Mouse (Mus musculus): ENCODE results near the gene Igsf3. TPM values are rescaled to one million over a fixed set of nuclear protein-coding genes. Genes with fewer than 3 reads are reported as not detected.
A peak's percentile ranks its signal among the peaks of the same experiment; 100 is the strongest.

Gene Igsf3
- polyA plus RNA-seq, 1 experiment from 2014 or later: 37.0 TPM

- H3K4me2 ChIP-seq (ENCODE audit: low read depth, low read length): peak overlapping the region; percentile 39
- peak overlapping the region; percentile 88 for H3K27ac ChIP-seq (replicated peaks; ENCODE audit: low read depth, low read length)
- no peaks in the 10 kb centered on the region for H3K36me3 ChIP-seq (ENCODE audit: control insufficient read depth, insufficient read depth, low read length)
- H3K4me1 ChIP-seq (ENCODE audit: control insufficient read depth, insufficient read depth, low read length): peaks cover 93% of the 10 kb centered on the region
- no peaks in the 10 kb centered on the region for H3K27me3 ChIP-seq (replicated peaks; ENCODE audit: control insufficient read depth, insufficient read depth, low read length)
- H3K9ac ChIP-seq (ENCODE audit: low read depth, low read length): 0 out of 2 replicates have a peak overlapping the region, but pooled peaks have one; percentile 30
- H3K4me3 ChIP-seq (ENCODE audit: low read depth, low read length): no peak overlapping the region
- WGBS: 33% methylated on average over 19 of the region's 19 CpGs
- no peaks in the 10 kb centered on the region for H3K9me3 ChIP-seq (ENCODE audit: control insufficient read depth, low read length)
- no peak for ATAC-seq (ENCODE audit: low read depth)
- no peak for DNase-seq (ENCODE audit: low spot score)
These were observed 17.0 kb downstream of the Igsf3 start for GRCm38 (mm10) chr3:101393659-101394539.

DNA sequence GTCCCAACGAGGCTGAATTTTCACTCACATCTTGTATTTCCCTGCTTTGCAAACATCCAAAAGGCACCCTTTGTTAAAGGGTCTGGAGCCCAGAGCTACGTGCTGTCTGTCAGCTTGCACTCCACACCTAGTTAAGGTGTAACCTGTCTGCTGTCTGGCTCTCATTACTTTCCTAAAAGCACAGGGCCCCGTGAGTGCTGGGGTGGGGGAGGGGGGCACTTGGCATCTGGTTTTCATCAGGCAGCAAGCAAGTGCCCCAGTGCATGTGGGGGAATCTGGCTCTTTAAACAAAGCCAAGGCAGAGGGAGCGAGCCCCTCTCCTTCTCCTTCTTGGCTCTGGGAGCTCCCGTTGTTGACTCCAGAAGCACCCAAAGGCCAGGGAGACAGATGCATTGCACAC is 18.5 kb downstream of the Igsf3 start:
- ATAC-seq (ENCODE audit: low read depth) (peak; percentile 58), DNase-seq (ENCODE audit: low spot score) (peak; percentile 78)
- H3K27me3 ChIP-seq (replicated peaks; ENCODE audit: control insufficient read depth, insufficient read depth, low read length): no peaks in the 10 kb centered on the region
- 20% methylated on average over 5 of the region's 5 CpGs for WGBS
- peak overlapping the region; percentile 39 for H3K4me2 ChIP-seq (ENCODE audit: low read depth, low read length)
- H3K36me3 ChIP-seq (ENCODE audit: control insufficient read depth, insufficient read depth, low read length): no peaks in the 10 kb centered on the region
- peaks cover 93% of the 10 kb centered on the region for H3K4me1 ChIP-seq (ENCODE audit: control insufficient read depth, insufficient read depth, low read length)
- H3K9me3 ChIP-seq (ENCODE audit: control insufficient read depth, low read length): no peaks in the 10 kb centered on the region
- no peak overlapping the region for H3K4me3 ChIP-seq (ENCODE audit: low read depth, low read length)
- no peak overlapping the region for H3K9ac ChIP-seq (ENCODE audit: low read depth, low read length)
- H3K27ac ChIP-seq (replicated peaks; ENCODE audit: low read depth, low read length): peak overlapping the region; percentile 88

DNA sequence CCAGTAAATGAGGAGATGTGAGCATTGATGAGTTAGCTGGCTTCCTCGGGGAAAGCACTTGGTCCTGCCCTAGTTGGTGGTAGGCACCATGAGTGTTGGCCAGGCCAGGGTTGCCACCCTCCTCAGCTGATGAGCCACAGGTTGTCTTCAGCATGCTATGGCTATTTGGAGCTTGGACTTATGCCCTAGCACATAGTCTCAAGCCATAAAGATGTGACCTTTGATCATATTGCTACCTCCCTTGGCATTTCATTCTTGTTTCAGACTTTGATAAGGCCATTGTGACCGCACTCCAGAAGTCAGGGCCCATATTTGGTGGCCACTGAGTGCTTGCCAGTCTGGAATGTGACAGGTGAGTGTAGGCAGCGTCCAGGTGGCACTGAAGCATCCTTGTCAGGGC is 19.2 kb downstream of the Igsf3 start:
- H3K4me2 ChIP-seq (ENCODE audit: low read depth, low read length): no peak overlapping the region
- 65% methylated on average over 3 of the region's 3 CpGs for WGBS

DNA sequence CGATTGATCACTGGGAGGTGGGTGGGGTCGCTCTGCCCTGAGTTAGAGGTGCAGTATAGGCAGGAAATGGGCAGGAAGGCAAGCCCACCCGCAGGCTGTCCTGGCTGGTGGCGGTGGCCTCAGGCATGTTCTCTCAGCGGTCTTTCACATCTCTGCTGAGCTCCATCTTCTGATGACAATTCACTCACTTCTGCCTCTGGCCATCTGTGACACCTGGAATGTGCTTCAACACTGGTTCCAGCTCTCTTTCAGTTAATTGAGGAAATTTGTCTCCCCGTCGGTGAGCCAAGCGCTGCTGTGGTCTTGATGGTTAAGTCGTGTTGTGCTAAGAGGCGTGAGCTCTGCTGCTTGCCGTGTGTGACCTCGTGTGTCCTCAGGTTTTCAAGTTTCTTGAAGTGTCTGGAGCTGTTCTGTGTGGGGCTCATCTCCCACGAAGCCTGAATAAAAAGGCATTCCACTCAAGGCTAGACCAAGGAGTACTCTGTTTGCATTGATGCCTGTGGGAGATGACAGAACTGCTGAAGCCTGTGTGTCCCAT is 19.9 kb downstream of the Igsf3 start:
- H3K4me2 ChIP-seq (ENCODE audit: low read depth, low read length): no peak overlapping the region

More for the DNA sequence above, 19.2 kb downstream of the Igsf3 start:
- H3K27ac ChIP-seq (replicated peaks; ENCODE audit: low read depth, low read length): peak overlapping the region; percentile 88
- no peaks in the 10 kb centered on the region for H3K36me3 ChIP-seq (ENCODE audit: control insufficient read depth, insufficient read depth, low read length)
- H3K4me1 ChIP-seq (ENCODE audit: control insufficient read depth, insufficient read depth, low read length): peaks cover 93% of the 10 kb centered on the region
- DNase-seq (ENCODE audit: low spot score) (no peak), ATAC-seq (ENCODE audit: low read depth) (no peak)
- H3K27me3 ChIP-seq (replicated peaks; ENCODE audit: control insufficient read depth, insufficient read depth, low read length): no peaks in the 10 kb centered on the region
- H3K9me3 ChIP-seq (ENCODE audit: control insufficient read depth, low read length): no peaks in the 10 kb centered on the region
- no peak overlapping the region for H3K4me3 ChIP-seq (ENCODE audit: low read depth, low read length)
- H3K9ac ChIP-seq (ENCODE audit: low read depth, low read length): no peak overlapping the region; the same call in 1 of the 2 replicates

GRCm38 (mm10) chr3:101397422-101397821 is 20.5 kb downstream of the Igsf3 start:
- H3K9ac ChIP-seq (ENCODE audit: low read depth, low read length): no peak overlapping the region
- H3K9me3 ChIP-seq (ENCODE audit: control insufficient read depth, low read length): no peaks in the 10 kb centered on the region
- no peak overlapping the region for H3K4me3 ChIP-seq (ENCODE audit: low read depth, low read length)
- no peak for DNase-seq (ENCODE audit: low spot score)
- peak overlapping the region; percentile 86 for H3K27ac ChIP-seq (replicated peaks; ENCODE audit: low read depth, low read length)
- H3K4me1 ChIP-seq (ENCODE audit: control insufficient read depth, insufficient read depth, low read length): peaks cover 93% of the 10 kb centered on the region
- H3K4me2 ChIP-seq (ENCODE audit: low read depth, low read length): 0 out of 2 replicates have a peak overlapping the region, but pooled peaks have one; percentile 10
- no peaks in the 10 kb centered on the region for H3K36me3 ChIP-seq (ENCODE audit: control insufficient read depth, insufficient read depth, low read length)
- 57% methylated on average over 3 of the region's 4 CpGs for WGBS
- no peaks in the 10 kb centered on the region for H3K27me3 ChIP-seq (replicated peaks; ENCODE audit: control insufficient read depth, insufficient read depth, low read length)
- no peak for ATAC-seq (ENCODE audit: low read depth)

More for the DNA sequence above, 19.9 kb downstream of the Igsf3 start:
- Histone ChIP-seq H3K9me3 (ENCODE audit: control insufficient read depth, low read length) (no peaks in the 10 kb centered on the region), H3K36me3 (ENCODE audit: control insufficient read depth, insufficient read depth, low read length) (no peaks in the 10 kb centered on the region), H3K4me1 (ENCODE audit: control insufficient read depth, insufficient read depth, low read length) (peaks cover 96% of the 10 kb centered on the region), H3K4me3 (ENCODE audit: low read depth, low read length) (no peak overlapping the region), H3K27ac (replicated peaks; ENCODE audit: low read depth, low read length) (peak overlapping the region; percentile 88), H3K27me3 (replicated peaks; ENCODE audit: control insufficient read depth, insufficient read depth, low read length) (no peaks in the 10 kb centered on the region), H3K9ac (ENCODE audit: low read depth, low read length) (peak overlapping the region; percentile 36; the same call in 1 of the 2 replicates)
- WGBS: 18% methylated on average over 13 of the region's 13 CpGs
- ATAC-seq (ENCODE audit: low read depth) (no peak), DNase-seq (ENCODE audit: low spot score) (no peak)

GRCm38 (mm10) chr3:101398071-101398786 is 21.3 kb downstream of the Igsf3 start:
- ATAC-seq (ENCODE audit: low read depth) (peak; percentile 75), DNase-seq (ENCODE audit: low spot score) (peak; percentile 96)
- Histone ChIP-seq H3K4me3 (ENCODE audit: low read depth, low read length) (no peak overlapping the region), H3K27me3 (replicated peaks; ENCODE audit: control insufficient read depth, insufficient read depth, low read length) (no peaks in the 10 kb centered on the region), H3K4me2 (ENCODE audit: low read depth, low read length) (peak overlapping the region; percentile 35), H3K36me3 (ENCODE audit: control insufficient read depth, insufficient read depth, low read length) (no peaks in the 10 kb centered on the region), H3K27ac (replicated peaks; ENCODE audit: low read depth, low read length) (peak overlapping the region; percentile 86), H3K4me1 (ENCODE audit: control insufficient read depth, insufficient read depth, low read length) (peaks cover 86% of the 10 kb centered on the region), H3K9ac (ENCODE audit: low read depth, low read length) (peak overlapping the region; percentile 11; the same call in 1 of the 2 replicates), H3K9me3 (ENCODE audit: control insufficient read depth, low read length) (no peaks in the 10 kb centered on the region)
- 13% methylated on average over 12 of the region's 12 CpGs for WGBS

DNA sequence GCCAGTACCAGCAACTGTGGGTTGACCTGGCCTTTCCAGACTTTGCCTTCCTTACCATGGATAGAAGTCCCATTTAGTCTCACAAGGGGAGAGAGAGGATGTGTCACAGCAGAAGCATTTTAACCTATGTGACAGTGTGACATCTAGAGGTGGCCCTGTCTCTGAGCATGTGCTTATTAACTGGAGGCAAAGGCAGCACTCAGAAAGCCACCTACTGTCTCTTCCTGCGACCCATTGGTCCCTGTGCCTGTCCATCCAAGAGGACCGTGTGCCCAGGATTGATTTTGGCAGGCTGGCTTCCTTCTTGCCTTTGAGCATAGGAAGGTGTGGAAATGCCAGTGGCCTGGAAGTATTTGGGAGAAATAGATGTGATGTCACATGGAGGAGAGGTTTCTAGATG is 22.0 kb downstream of the Igsf3 start:
- Histone ChIP-seq H3K4me1 (ENCODE audit: control insufficient read depth, insufficient read depth, low read length) (peaks cover 80% of the 10 kb centered on the region), H3K36me3 (ENCODE audit: control insufficient read depth, insufficient read depth, low read length) (no peaks in the 10 kb centered on the region), H3K9me3 (ENCODE audit: control insufficient read depth, low read length) (no peaks in the 10 kb centered on the region), H3K4me3 (ENCODE audit: low read depth, low read length) (no peak overlapping the region), H3K4me2 (ENCODE audit: low read depth, low read length) (peak overlapping the region; percentile 35), H3K27me3 (replicated peaks; ENCODE audit: control insufficient read depth, insufficient read depth, low read length) (no peaks in the 10 kb centered on the region), H3K9ac (ENCODE audit: low read depth, low read length) (peak overlapping the region; percentile 11; the same call in 1 of the 2 replicates), H3K27ac (replicated peaks; ENCODE audit: low read depth, low read length) (peak overlapping the region; percentile 86)
- ATAC-seq (ENCODE audit: low read depth) (no peak), DNase-seq (ENCODE audit: low spot score) (no peak)
- WGBS: 17% methylated on average over 2 of the region's 2 CpGs

DNA sequence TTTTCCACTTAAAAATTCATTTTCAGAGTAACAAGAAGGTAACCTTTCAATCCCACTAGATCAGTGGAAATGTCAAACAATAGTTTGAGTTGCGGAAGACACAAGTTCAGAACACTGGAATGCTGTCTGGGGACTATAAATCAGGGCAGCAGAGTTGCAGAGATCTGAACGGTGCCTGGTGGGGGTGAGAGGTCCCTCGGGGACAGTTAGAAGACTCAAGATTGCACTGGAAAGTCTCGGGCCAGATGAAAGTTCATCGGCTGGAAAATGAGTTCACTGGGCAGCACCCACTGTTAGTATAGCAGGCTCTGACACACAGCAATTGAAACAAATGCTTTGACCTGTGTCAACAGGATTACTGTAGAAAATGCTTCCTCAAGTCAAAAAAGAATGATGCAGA is 24.6 kb downstream of the Igsf3 start:
- 32% methylated on average over 5 of the region's 5 CpGs for WGBS
- H3K27ac ChIP-seq (replicated peaks; ENCODE audit: low read depth, low read length): no peak overlapping the region

More for the DNA sequence above, 24.6 kb downstream of the Igsf3 start:
- no peak for DNase-seq (ENCODE audit: low spot score)
- Histone ChIP-seq H3K36me3 (ENCODE audit: control insufficient read depth, insufficient read depth, low read length) (no peaks in the 10 kb centered on the region), H3K27me3 (replicated peaks; ENCODE audit: control insufficient read depth, insufficient read depth, low read length) (no peaks in the 10 kb centered on the region), H3K9me3 (ENCODE audit: control insufficient read depth, low read length) (no peaks in the 10 kb centered on the region), H3K4me3 (ENCODE audit: low read depth, low read length) (no peak overlapping the region), H3K9ac (ENCODE audit: low read depth, low read length) (no peak overlapping the region), H3K4me1 (ENCODE audit: control insufficient read depth, insufficient read depth, low read length) (peaks cover 77% of the 10 kb centered on the region), H3K4me2 (ENCODE audit: low read depth, low read length) (no peak overlapping the region)
- ATAC-seq (ENCODE audit: low read depth): no peak
